Mouse (Mus musculus) midbrain, postnatal 0 days (tissue): ENCODE measurements at regions not wholly inside any gene's neighbourhood (a gene's known extent, or its start where the extent isn't known, plus 50 kb on each side); places are given as distances from the start of the nearest gene placed in this dataset.

ENCODE experiments used
- ATAC-seq: fragments of 200-750 bp; cut with Nextera tagmentation; 2 replicates; pipeline ENCODE4 v1.8.0; 2017; ENCODE audit warnings: moderate number of reproducible peaks, mild to moderate bottlenecking, moderate TSS enrichment, moderate library complexity; ENCODE audit not compliant: low FRiP score
- DNase-seq: peaks from one replicate; pipeline ENCODE4 v3.0.0-alpha.2; 2015; ENCODE audit warnings: low spot score
- H3K27ac ChIP-seq: fragments of 300-500 bp; sonication (generic); 2 replicates; pipeline ENCODE4 v1.5.1; 2014; ENCODE audit warnings: low read depth, mild to moderate bottlenecking, low read length, mixed read lengths
- H3K27me3 ChIP-seq: fragments of 300-500 bp; sonication (generic); 2 replicates; pipeline ENCODE4 v1.6.1; 2014; ENCODE audit warnings: low read length, control low read depth, mixed read lengths; ENCODE audit not compliant: insufficient read depth
- H3K36me3 ChIP-seq: fragments of 300-500 bp; sonication (generic); 2 replicates; pipeline ENCODE4 v1.6.1; 2014; ENCODE audit warnings: low read length, control low read depth, mixed read lengths; ENCODE audit not compliant: insufficient read depth
- H3K4me1 ChIP-seq: fragments of 300-500 bp; sonication (generic); 2 replicates; pipeline ENCODE4 v1.6.1; 2014; ENCODE audit warnings: mild to moderate bottlenecking, control low read depth, antibody characterized with exemption, low read length, mixed read lengths; ENCODE audit not compliant: insufficient read depth
- H3K4me2 ChIP-seq: fragments of 300-500 bp; sonication (generic); 2 replicates; pipeline ENCODE4 v1.6.1; 2014; ENCODE audit warnings: low read depth, mild to moderate bottlenecking, low read length, mixed read lengths; ENCODE audit not compliant: poor library complexity, severe bottlenecking
- H3K4me3 ChIP-seq: fragments of 300-500 bp; sonication (generic); 2 replicates; pipeline ENCODE4 v1.5.1; 2014; ENCODE audit warnings: low read depth, mild to moderate bottlenecking, low read length, moderate library complexity
- H3K9ac ChIP-seq: fragments of 300-500 bp; sonication (generic); replicated peaks from 2 replicates; pipeline ENCODE4 v1.6.1; 2014; ENCODE audit warnings: mild to moderate bottlenecking, low read length, moderate library complexity, mixed read lengths; ENCODE audit not compliant: poor library complexity, severe bottlenecking
- H3K9me3 ChIP-seq: fragments of 300-500 bp; sonication (generic); 2 replicates; pipeline ENCODE4 v1.6.1; 2016; ENCODE audit warnings: low read length, control low read depth
- CTCF ChIP-seq: IDR thresholded peaks from 2 replicates; pipeline ENCODE4 v1.5.1; 2016; ENCODE audit warnings: antibody characterized with exemption, mild to moderate bottlenecking
- WGBS: fragments of 180-500 bp; shearing (Covaris S2); extraction: QIAGEN DNeasy Blood & Tissue Kit; methylation state at CpG from one replicate; pipeline ENCODE4 v1.1.7; 2014; 5-methylcytosine and 5-hydroxymethylcytosine counted together

DNA sequence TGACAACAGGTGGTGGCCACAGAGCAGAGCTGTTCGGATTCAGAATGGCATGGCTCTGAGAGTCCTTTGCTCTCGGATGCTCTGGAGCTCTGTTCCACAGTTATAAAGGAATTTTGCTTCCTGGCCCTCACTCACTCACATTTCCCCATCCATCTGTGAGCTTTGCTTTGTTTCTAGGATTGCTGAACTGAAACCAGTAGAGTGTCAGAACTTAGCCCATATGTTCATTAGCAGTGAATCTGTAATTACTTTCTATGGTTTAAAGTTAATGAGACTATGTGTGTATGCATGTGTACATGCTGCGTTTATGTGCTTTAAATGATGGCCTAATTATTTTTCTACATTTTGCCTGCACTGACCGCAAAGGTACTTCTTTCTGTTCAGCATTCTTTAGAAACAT lies 688.7 kb downstream of the Iqcm start:
- DNase-seq (no peak), ATAC-seq (no peak)
- Histone ChIP-seq H3K27me3 (no peaks in the 10 kb centered on the region), H3K9ac (no peak overlapping the region), H3K9me3 (no peaks in the 10 kb centered on the region), H3K27ac (no peak overlapping the region), H3K36me3 (no peaks in the 10 kb centered on the region), H3K4me2 (no peak overlapping the region), H3K4me3 (no peak overlapping the region), H3K4me1 (no peaks in the 10 kb centered on the region)
- 80% methylated on average over 4 of the region's 4 CpGs for WGBS
- no peak for TF ChIP-seq CTCF

GRCm38 (mm10) chr8:76148681-76149080 lies 700.2 kb downstream of the Iqcm start:
- Histone ChIP-seq H3K9me3 (no peaks in the 10 kb centered on the region), H3K27me3 (no peaks in the 10 kb centered on the region), H3K4me3 (no peak overlapping the region), H3K9ac (no peak overlapping the region), H3K36me3 (no peaks in the 10 kb centered on the region), H3K4me1 (no peaks in the 10 kb centered on the region), H3K27ac (no peak overlapping the region), H3K4me2 (no peak overlapping the region)
- no peak for TF ChIP-seq CTCF
- ATAC-seq (no peak), DNase-seq (no peak)
- 75% methylated on average over 4 of the region's 4 CpGs for WGBS

DNA sequence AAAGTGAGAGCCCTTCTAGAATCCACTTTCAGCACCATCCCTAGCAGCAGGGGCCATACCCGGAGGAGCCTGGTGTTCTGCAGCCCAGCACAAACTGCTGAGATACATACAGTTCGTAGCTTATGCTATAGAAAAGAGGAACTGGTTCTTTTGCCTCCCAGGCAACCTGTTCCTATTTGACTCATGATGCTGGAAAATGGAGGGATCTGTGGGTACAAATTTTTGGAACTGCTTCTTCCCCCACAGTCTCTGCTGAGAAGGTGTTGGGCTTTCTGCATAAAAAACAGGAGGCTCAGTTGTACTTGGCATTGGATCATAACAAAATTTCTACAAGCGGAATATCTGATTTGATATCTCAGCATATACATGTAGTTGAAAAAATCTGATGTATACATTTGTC lies 716.7 kb upstream of the Nr3c2 start:
- no peak overlapping the region for H3K4me3 ChIP-seq
- no peak; the same call in 1 of the 2 replicates for ATAC-seq
- WGBS, result 93% methylated on average over 3 of the region's 3 CpGs

DNA sequence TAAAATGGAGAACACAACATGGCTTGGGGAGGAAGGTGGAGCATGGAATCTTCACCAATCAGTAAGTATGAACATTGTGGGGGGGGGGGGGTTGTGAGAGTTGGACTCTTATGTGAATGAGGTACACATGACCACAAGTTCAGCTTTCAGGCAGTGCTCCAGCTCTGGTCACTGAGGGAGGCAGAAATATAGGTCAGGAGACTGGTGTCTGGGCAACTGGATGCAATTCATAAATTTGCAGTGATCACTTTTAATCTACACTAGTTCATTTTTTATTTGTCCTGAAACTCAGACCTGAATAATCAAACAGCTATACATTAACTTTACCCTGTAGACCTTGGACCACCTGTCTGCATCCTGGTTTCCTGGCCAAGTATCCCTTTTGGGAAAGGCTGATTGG lies 715.4 kb upstream of the Nr3c2 start:
- no peaks in the 10 kb centered on the region for H3K9me3 ChIP-seq
- H3K36me3 ChIP-seq, result no peaks in the 10 kb centered on the region
- H3K4me3 ChIP-seq, result no peak overlapping the region
- no peaks in the 10 kb centered on the region for H3K27me3 ChIP-seq
- no peak overlapping the region for H3K4me2 ChIP-seq
- no peak overlapping the region for H3K27ac ChIP-seq
- H3K4me1 ChIP-seq, result no peaks in the 10 kb centered on the region
- DNase-seq (no peak), ATAC-seq (no peak)
- TF ChIP-seq CTCF, result no peak
- no peak overlapping the region for H3K9ac ChIP-seq

More for the DNA sequence above, 716.7 kb upstream of the Nr3c2 start:
- Histone ChIP-seq H3K36me3 (no peaks in the 10 kb centered on the region), H3K9ac (no peak overlapping the region), H3K27ac (no peak overlapping the region), H3K27me3 (no peaks in the 10 kb centered on the region), H3K4me2 (no peak overlapping the region), H3K4me1 (no peaks in the 10 kb centered on the region), H3K9me3 (no peaks in the 10 kb centered on the region)
- TF ChIP-seq CTCF, result no peak
- no peak for DNase-seq

DNA sequence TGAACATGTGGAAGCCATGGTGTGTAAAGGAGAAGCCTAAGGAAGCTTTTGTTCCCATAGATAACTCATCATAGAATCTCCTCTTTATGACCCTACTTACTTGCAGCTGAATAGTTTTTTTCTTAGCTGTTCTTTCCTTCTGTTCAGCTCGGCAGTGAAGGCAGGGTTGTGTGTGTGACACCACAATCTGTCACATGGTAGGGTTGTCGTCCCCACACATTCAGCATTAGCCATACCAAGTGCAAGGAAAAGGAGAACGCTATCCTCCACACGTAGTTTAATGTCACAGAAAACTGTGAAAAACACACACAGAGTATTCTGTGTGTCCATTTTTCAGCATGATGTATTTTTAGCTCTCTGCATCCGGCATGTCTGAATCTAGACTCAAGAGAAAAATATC lies 711.9 kb upstream of the Nr3c2 start:
- no peak overlapping the region for H3K9ac ChIP-seq
- H3K4me3 ChIP-seq, result no peak overlapping the region
- H3K36me3 ChIP-seq, result no peaks in the 10 kb centered on the region
- H3K27me3 ChIP-seq, result no peaks in the 10 kb centered on the region
- H3K9me3 ChIP-seq, result no peaks in the 10 kb centered on the region
- no peak for TF ChIP-seq CTCF
- WGBS, result 82% methylated on average over 5 of the region's 5 CpGs
- no peak overlapping the region for H3K27ac ChIP-seq
- no peaks in the 10 kb centered on the region for H3K4me1 ChIP-seq
- DNase-seq (no peak), ATAC-seq (no peak)
- no peak overlapping the region for H3K4me2 ChIP-seq

- WGBS, result 89% methylated on average over 4 of the region's 4 CpGs
- ATAC-seq (no peak), DNase-seq (no peak)
- no peak for TF ChIP-seq CTCF
- Histone ChIP-seq H3K9me3 (no peaks in the 10 kb centered on the region), H3K4me2 (no peak overlapping the region), H3K27me3 (no peaks in the 10 kb centered on the region), H3K9ac (no peak overlapping the region), H3K4me1 (no peaks in the 10 kb centered on the region), H3K27ac (no peak overlapping the region), H3K36me3 (no peaks in the 10 kb centered on the region), H3K4me3 (no peak overlapping the region)
These were observed 687.4 kb upstream of the Nr3c2 start for GRCm38 (mm10) chr8:76211891-76212290.
